Mouse (Mus musculus) heart, postnatal 4 days (tissue): Measurements from ENCODE around the gene Xiap. TPM values are rescaled to one million over a fixed set of nuclear protein-coding genes. Genes with fewer than 3 reads are reported as not detected.
"Not testable (repeated sequence)": the region's sequence is repeated elsewhere in the genome, so short reads cannot be mapped to it uniquely, and the experiment has no call there.

Experiments used
- DNase-seq: peaks from one replicate; pipeline ENCODE4 v3.0.0; 2021
- total RNA-seq, 2 experiments: library from RNA; stranded (reverse); gene quantifications; 2 replicates each; pipeline ENCODE4 v1.2.3; 2021

Xiap gene
- 10 to 100 TPM; 46.6 to 51.1 TPM for total RNA-seq

GRCm38 (mm10) chrX:42059282-42060068 is at the start of gene Xiap:
Gene Xiap (plus strand): TSS chrX:42059679.
- no peak for DNase-seq

GRCm38 (mm10) chrX:42012677-42013208 is 46.7 kb upstream of the Xiap start:
- no peak for DNase-seq

GRCm38 (mm10) chrX:42013776-42014175 is 45.7 kb upstream of the Xiap start:
- no peak for DNase-seq

- no peak for DNase-seq
Observed at GRCm38 (mm10) chrX:42014502-42014901, 45.0 kb upstream of the Xiap start.

- no peak for DNase-seq
Observed at GRCm38 (mm10) chrX:42018030-42018429, 41.4 kb upstream of the Xiap start.

DNA sequence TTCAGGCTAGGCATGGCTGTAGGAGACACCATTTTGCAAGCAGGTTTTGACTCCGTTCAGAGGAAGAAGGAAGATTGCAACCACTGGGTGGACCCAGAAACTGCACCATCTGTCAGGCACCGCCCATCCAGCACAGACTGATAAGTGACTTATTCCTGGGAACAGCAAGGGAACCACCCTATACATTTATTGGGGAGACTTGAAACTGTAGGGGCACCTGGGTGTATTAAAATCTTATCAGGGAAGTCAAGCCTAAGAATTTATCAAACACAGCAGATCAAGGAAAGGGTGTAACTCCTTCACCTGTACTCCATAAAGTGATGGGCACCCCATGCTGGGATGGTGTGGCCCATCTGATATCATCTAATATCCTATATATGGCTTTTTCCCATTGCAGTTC is 40.0 kb upstream of the Xiap start:
- DNase-seq = no peak

GRCm38 (mm10) chrX:42025802-42026440 is 33.6 kb upstream of the Xiap start:
- DNase-seq = not testable (repeated sequence)

GRCm38 (mm10) chrX:42026981-42027380 is 32.5 kb upstream of the Xiap start:
- DNase-seq = peak; percentile 15

GRCm38 (mm10) chrX:42033111-42033693 is 26.3 kb upstream of the Xiap start:
- peak; percentile 85 for DNase-seq

GRCm38 (mm10) chrX:42033911-42034310 is 25.6 kb upstream of the Xiap start:
- no peak for DNase-seq

DNA sequence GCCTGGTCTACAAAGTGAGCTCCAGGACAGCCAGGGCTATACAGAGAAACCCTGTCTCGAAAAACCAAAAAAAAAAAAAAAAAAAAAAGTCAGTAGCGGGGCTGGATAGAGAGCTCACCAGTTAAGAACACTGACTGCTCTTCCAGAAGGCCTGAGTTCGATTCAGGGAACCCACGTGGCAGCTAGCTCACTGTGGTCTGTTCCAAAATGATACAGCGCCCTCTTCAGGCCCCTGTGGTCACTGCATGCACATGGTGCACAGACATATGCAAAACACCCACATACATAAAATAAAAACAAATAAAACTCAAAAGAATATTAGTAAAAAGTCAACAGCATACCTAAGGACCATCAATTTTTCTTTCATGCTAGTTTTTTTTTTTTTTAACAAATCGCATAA is 20.0 kb upstream of the Xiap start:
- DNase-seq = no peak

GRCm38 (mm10) chrX:42044935-42045334 is 14.5 kb upstream of the Xiap start:
- no peak for DNase-seq

- DNase-seq = peak; percentile 6
Observed at GRCm38 (mm10) chrX:42050652-42051643, 8.5 kb upstream of the Xiap start.

GRCm38 (mm10) chrX:42057012-42057411 is 2.5 kb upstream of the Xiap start:
- no peak for DNase-seq

DNA sequence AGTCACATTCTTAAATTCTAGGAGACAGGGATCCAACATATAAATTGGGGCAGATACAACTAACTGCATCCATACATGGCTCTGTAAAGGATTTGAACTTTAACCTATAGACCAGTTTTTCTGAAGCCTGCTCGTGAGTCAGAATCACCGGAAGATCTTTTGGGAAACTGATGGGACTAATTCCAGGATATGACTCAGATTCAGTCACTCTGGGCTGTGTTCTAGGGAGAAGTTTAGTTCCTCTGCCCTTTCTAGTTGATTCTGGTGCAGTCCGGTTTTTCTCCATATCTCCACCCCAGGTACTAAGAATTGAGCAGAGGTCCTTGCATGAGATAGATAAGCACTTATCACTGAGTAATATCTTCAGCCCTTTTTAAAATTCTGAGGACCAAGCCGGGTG is 1.6 kb upstream of the Xiap start:
- no peak for DNase-seq

GRCm38 (mm10) chrX:42063621-42064020 is 4.1 kb downstream of the Xiap start:
- DNase-seq = no peak

DNA sequence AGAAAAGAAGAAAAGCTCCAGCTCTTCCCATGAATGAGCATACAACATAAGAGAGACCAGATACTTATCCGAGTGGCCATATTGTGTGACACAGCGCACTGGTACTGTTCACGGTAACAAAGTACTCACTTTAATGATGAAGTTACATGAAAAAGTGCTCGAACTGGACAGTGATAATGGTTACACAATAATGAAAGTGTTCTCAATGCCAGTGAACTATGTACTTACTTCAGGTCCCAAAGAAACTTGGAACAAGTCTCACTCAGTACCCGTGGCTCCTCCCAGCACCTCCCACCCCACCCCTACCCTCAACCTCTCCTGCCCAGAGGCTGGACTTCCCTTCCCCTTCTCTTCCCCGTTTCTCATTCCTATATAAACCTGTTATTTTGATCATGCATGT is 5.6 kb downstream of the Xiap start:
- DNase-seq = no peak

DNA sequence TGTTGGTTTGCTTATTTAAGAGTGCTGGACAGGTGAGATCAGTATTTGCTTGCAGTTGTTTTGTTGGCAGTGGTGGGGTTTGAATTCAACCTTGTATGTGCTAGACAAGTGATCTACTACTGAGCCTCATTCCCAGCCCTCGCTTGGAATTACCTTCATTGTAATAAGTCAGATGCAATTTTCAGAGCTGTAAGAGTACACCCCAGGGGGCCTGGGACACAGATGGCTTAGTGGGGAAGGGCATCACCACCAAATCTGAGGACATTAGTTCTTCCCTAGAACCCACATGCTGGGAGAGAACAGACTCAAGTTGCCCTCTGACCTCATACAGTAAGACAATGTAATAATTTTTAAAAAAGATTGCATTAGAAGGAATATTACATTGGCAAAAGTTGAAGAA is 7.3 kb downstream of the Xiap start:
- no peak for DNase-seq

GRCm38 (mm10) chrX:42067791-42068200 is 8.3 kb downstream of the Xiap start:
- peak; percentile 81 for DNase-seq

DNA sequence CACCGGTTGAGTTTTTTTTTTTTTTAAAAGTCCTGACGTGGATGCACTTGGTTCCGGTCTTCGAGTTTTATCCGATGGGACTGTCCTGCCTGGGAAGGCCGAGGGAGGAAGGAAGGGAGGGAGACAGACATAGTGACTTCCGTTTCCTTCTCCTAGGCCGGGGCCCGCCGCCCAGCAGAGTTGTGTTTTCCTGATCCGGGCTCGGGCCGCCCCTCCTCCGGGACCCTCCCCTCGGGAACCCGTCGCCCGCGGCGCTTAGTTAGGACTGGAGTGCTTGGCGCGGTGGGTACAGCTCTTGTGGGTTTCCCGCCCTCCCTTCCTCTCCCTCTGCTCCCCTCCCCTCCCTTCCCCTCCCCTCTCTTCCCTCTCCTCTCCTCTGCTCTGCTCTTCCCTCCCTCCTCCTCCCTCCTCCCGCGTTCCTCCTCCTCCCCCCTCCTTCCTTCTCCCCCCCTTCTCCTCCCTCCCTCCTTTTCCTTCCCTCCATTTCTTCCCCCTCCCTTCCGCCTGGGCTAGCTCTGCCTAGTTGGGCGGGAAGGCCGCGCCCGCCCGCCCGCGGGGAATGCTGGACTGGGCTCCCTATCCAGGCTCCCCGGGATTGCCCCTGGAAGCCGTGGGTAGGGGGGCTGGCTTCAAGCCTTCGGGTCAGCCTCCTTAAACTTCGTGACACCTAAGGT is 8.9 kb downstream of the Xiap start:
- DNase-seq = peak; percentile 83

- DNase-seq = peak; percentile 11
Observed at GRCm38 (mm10) chrX:42068875-42069257, 9.4 kb downstream of the Xiap start.

DNA sequence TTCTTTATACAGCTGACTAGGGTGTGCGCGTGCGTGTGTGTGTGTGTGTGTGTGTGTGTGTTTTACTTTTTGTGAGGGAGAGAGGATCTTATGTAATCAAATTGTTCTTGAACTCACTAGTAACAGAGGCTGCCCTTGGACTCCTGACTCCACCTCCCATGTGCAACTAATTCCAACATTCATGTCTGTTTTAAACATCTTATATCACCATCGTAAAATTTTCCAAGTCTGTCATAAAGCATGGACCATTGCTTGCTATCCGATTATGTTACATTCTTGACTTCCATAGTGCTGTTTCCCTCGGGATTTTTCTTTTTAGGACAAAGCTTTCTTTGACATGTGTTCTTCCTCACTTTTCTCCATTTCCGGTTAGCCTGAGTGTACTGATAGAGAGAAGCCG is 28.3 kb downstream of the Xiap start:
- DNase-seq = no peak
